Mouse (Mus musculus): ENCODE measurements around the gene Gpr3. TPM values are rescaled to one million over a fixed set of nuclear protein-coding genes. Genes with fewer than 3 reads are reported as not detected.

Gpr3 gene
- polyA plus RNA-seq, 1 experiment, result 0.52 TPM

- Histone ChIP-seq H3K4me3 (ENCODE audit: low read depth, low read length) (peak within 1 kb of the TSS; percentile 97), H3K4me1 (ENCODE audit: control insufficient read depth, insufficient read depth, low read length) (no peaks in the 10 kb centered on the region), H3K36me3 (ENCODE audit: control insufficient read depth, insufficient read depth, low read length, poor library complexity, severe bottlenecking) (no peaks in the 10 kb centered on the region), H3K27ac (ENCODE audit: insufficient read depth, low read length) (peak within 1 kb of the TSS; percentile 48; the same call in 1 of the 2 replicates), H3K9me3 (replicated peaks; ENCODE audit: control insufficient read depth, insufficient read depth, low read length, poor library complexity, severe bottlenecking) (no peaks in the 10 kb centered on the region), H3K27me3 (ENCODE audit: control insufficient read depth, insufficient read depth, low read length, poor library complexity, severe bottlenecking) (no peaks in the 10 kb centered on the region), H3K9ac (ENCODE audit: low read depth, poor library complexity, severe bottlenecking) (peak within 1 kb of the TSS; percentile 76)
- TF ChIP-seq EP300 (IDR thresholded peaks at IDR 0.05; ENCODE audit: insufficient read depth, low read depth, low read length) (peak; percentile 66; the same call in 1 of the 2 replicates), POLR2A (IDR thresholded peaks at IDR 0.05; ENCODE audit: insufficient read depth, low read length) (no peak)
Measured at GRCm38 (mm10) chr4:133240490-133240921, 28.2 kb upstream of the Gpr3 start, which contains the start of gene Map3k6. TSS of gene Map3k6 (plus strand) at chr4:133240818.

- no peaks in the 10 kb centered on the region for H3K36me3 ChIP-seq (ENCODE audit: control insufficient read depth, insufficient read depth, low read length, poor library complexity, severe bottlenecking)
- no peak overlapping the region for H3K9ac ChIP-seq (ENCODE audit: low read depth, poor library complexity, severe bottlenecking)
- no peaks in the 10 kb centered on the region for H3K4me1 ChIP-seq (ENCODE audit: control insufficient read depth, insufficient read depth, low read length)
- no peaks in the 10 kb centered on the region for H3K9me3 ChIP-seq (replicated peaks; ENCODE audit: control insufficient read depth, insufficient read depth, low read length, poor library complexity, severe bottlenecking)
- no peak overlapping the region for H3K4me3 ChIP-seq (ENCODE audit: low read depth, low read length)
- TF ChIP-seq CTCF (IDR thresholded peaks at IDR 0.05; ENCODE audit: low read depth, low read length) (no peak), POLR2A (IDR thresholded peaks at IDR 0.05; ENCODE audit: insufficient read depth, low read length) (no peak), EP300 (IDR thresholded peaks at IDR 0.05; ENCODE audit: insufficient read depth, low read depth, low read length) (no peak)
- H3K27me3 ChIP-seq (ENCODE audit: control insufficient read depth, insufficient read depth, low read length, poor library complexity, severe bottlenecking), result no peaks in the 10 kb centered on the region
- no peak overlapping the region for H3K27ac ChIP-seq (ENCODE audit: insufficient read depth, low read length)
Measured at GRCm38 (mm10) chr4:133237911-133238310, 25.6 kb upstream of the Gpr3 start.

- no peak overlapping the region for H3K9ac ChIP-seq (ENCODE audit: low read depth, poor library complexity, severe bottlenecking)
- no peak overlapping the region for H3K4me3 ChIP-seq (ENCODE audit: low read depth, low read length)
- no peaks in the 10 kb centered on the region for H3K27me3 ChIP-seq (ENCODE audit: control insufficient read depth, insufficient read depth, low read length, poor library complexity, severe bottlenecking)
- H3K27ac ChIP-seq (ENCODE audit: insufficient read depth, low read length), result no peak overlapping the region
- no peaks in the 10 kb centered on the region for H3K4me1 ChIP-seq (ENCODE audit: control insufficient read depth, insufficient read depth, low read length)
- TF ChIP-seq CTCF (IDR thresholded peaks at IDR 0.05; ENCODE audit: low read depth, low read length) (no peak), EP300 (IDR thresholded peaks at IDR 0.05; ENCODE audit: insufficient read depth, low read depth, low read length) (no peak)
- no peaks in the 10 kb centered on the region for H3K36me3 ChIP-seq (ENCODE audit: control insufficient read depth, insufficient read depth, low read length, poor library complexity, severe bottlenecking)
- H3K9me3 ChIP-seq (replicated peaks; ENCODE audit: control insufficient read depth, insufficient read depth, low read length, poor library complexity, severe bottlenecking), result no peaks in the 10 kb centered on the region
Measured at GRCm38 (mm10) chr4:133235415-133235814, 23.1 kb upstream of the Gpr3 start.

DNA sequence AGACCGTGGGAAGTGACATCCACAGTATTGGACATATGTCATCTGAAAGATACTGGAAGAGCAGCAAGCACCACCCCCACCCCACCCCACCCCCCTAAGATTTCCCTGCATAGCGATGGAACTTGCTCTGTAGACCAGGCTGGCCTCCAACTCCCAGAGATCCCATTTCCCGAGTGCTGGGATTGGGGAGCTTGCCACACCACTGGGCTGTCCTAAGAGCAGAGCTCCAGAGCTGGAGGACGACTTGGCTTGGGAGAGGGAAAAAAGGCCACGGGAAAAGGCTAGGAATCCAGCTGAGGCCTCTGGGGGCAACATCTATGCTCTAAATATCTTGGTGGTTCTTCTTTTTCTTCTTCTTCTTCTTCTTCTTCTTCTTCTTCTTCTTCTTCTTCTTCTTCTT lies 22.4 kb upstream of the Gpr3 start:
- TF ChIP-seq EP300 (IDR thresholded peaks at IDR 0.05; ENCODE audit: insufficient read depth, low read depth, low read length) (no peak), POLR2A (IDR thresholded peaks at IDR 0.05; ENCODE audit: insufficient read depth, low read length) (no peak), CTCF (IDR thresholded peaks at IDR 0.05; ENCODE audit: low read depth, low read length) (no peak)
- Histone ChIP-seq H3K36me3 (ENCODE audit: control insufficient read depth, insufficient read depth, low read length, poor library complexity, severe bottlenecking) (no peaks in the 10 kb centered on the region), H3K9ac (ENCODE audit: low read depth, poor library complexity, severe bottlenecking) (no peak overlapping the region), H3K9me3 (replicated peaks; ENCODE audit: control insufficient read depth, insufficient read depth, low read length, poor library complexity, severe bottlenecking) (no peaks in the 10 kb centered on the region), H3K4me1 (ENCODE audit: control insufficient read depth, insufficient read depth, low read length) (no peaks in the 10 kb centered on the region), H3K27ac (ENCODE audit: insufficient read depth, low read length) (no peak overlapping the region), H3K27me3 (ENCODE audit: control insufficient read depth, insufficient read depth, low read length, poor library complexity, severe bottlenecking) (no peaks in the 10 kb centered on the region), H3K4me3 (ENCODE audit: low read depth, low read length) (no peak overlapping the region)

GRCm38 (mm10) chr4:133233285-133233976 lies 21.1 kb upstream of the Gpr3 start:
- Histone ChIP-seq H3K27ac (ENCODE audit: insufficient read depth, low read length) (no peak overlapping the region), H3K4me1 (ENCODE audit: control insufficient read depth, insufficient read depth, low read length) (no peaks in the 10 kb centered on the region), H3K9ac (ENCODE audit: low read depth, poor library complexity, severe bottlenecking) (no peak overlapping the region), H3K36me3 (ENCODE audit: control insufficient read depth, insufficient read depth, low read length, poor library complexity, severe bottlenecking) (no peaks in the 10 kb centered on the region), H3K9me3 (replicated peaks; ENCODE audit: control insufficient read depth, insufficient read depth, low read length, poor library complexity, severe bottlenecking) (no peaks in the 10 kb centered on the region), H3K27me3 (ENCODE audit: control insufficient read depth, insufficient read depth, low read length, poor library complexity, severe bottlenecking) (no peaks in the 10 kb centered on the region), H3K4me3 (ENCODE audit: low read depth, low read length) (no peak overlapping the region)
- TF ChIP-seq CTCF (IDR thresholded peaks at IDR 0.05; ENCODE audit: low read depth, low read length) (peak; percentile 81), EP300 (IDR thresholded peaks at IDR 0.05; ENCODE audit: insufficient read depth, low read depth, low read length) (no peak), POLR2A (IDR thresholded peaks at IDR 0.05; ENCODE audit: insufficient read depth, low read length) (no peak)

DNA sequence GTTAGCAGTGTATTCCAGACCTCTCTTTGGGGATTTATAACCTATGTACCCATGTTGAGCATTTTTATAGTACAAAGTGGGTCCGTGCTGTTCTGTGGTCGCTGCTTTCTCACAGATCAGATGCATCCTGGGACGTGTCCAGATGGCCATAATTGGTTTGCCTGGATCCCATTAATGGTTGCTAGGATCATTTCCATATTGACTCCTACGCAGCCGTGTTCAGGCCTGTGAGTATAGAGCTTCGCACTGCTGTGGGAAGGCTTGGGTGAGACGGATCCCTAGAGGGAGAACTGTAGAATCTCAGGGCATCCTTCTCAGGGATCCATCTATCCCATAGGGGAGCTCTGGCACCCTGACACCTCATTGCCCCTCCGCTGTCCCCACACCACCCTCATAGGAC lies 17.2 kb upstream of the Gpr3 start:
- H3K4me1 ChIP-seq (ENCODE audit: control insufficient read depth, insufficient read depth, low read length), result peaks cover 5% of the 10 kb centered on the region
- H3K9ac ChIP-seq (ENCODE audit: low read depth, poor library complexity, severe bottlenecking), result no peak overlapping the region
- no peaks in the 10 kb centered on the region for H3K27me3 ChIP-seq (ENCODE audit: control insufficient read depth, insufficient read depth, low read length, poor library complexity, severe bottlenecking)
- H3K36me3 ChIP-seq (ENCODE audit: control insufficient read depth, insufficient read depth, low read length, poor library complexity, severe bottlenecking), result no peaks in the 10 kb centered on the region
- H3K4me3 ChIP-seq (ENCODE audit: low read depth, low read length), result no peak overlapping the region
- no peak for TF ChIP-seq CTCF (IDR thresholded peaks at IDR 0.05; ENCODE audit: low read depth, low read length)
- TF ChIP-seq POLR2A (IDR thresholded peaks at IDR 0.05; ENCODE audit: insufficient read depth, low read length), result no peak
- TF ChIP-seq EP300 (IDR thresholded peaks at IDR 0.05; ENCODE audit: insufficient read depth, low read depth, low read length), result no peak
- no peaks in the 10 kb centered on the region for H3K9me3 ChIP-seq (replicated peaks; ENCODE audit: control insufficient read depth, insufficient read depth, low read length, poor library complexity, severe bottlenecking)
- H3K27ac ChIP-seq (ENCODE audit: insufficient read depth, low read length), result no peak overlapping the region

All from ES-Bruce4 (cell line).